Mouse (Mus musculus) embryonic fibroblast, embryonic 13.5 days (primary cell): Measurements from ENCODE around the gene Ncam2.

ENCODE experiments used
- CTCF ChIP-seq: IDR thresholded peaks from 2 replicates; pipeline ENCODE4 v1.5.1; 2011; ENCODE audit warnings: mild to moderate bottlenecking, control low read depth, low read length, moderate library complexity, borderline replicate concordance; ENCODE audit not compliant: insufficient read depth
- POLR2A ChIP-seq: IDR thresholded peaks from 2 replicates; pipeline ENCODE4 v1.6.1; 2011; ENCODE audit warnings: low read depth, mild to moderate bottlenecking, control low read depth, low read length, moderate library complexity

DNA sequence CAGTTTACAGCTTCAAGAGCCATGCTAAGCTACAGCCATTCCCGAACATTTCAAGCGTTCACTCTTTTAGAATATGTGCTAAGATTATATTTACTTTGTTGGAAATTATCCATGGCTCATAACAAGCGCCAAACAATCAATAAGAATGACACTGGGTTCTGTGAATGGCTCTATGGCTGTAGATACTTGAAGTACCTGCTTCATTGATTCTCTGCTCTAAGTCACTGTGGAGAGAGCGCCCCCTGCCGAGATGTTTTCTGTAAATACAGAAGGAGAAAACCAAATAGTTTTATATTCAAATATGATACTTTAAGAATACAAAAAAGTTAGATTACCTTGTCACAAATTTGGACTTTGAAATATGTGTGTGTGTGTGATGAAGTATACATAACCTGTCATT is 83.7 kb downstream of the Ncam2 start:
- TF ChIP-seq CTCF: no peak
- TF ChIP-seq POLR2A: no peak
